Mouse (Mus musculus) forebrain, embryonic 11.5 days (tissue): ENCODE data around the gene Brinp3. TPM values are rescaled to one million over a fixed set of nuclear protein-coding genes. Genes with fewer than 3 reads are reported as not detected.

ENCODE experiments used
- ATAC-seq: fragments of 200-750 bp; cut with Nextera tagmentation; replicated peaks from 2 replicates; pipeline ENCODE4 v1.8.0; 2017; ENCODE audit warnings: moderate TSS enrichment; ENCODE audit not compliant: low FRiP score
- DNase-seq: peaks from one replicate; pipeline ENCODE4 v3.0.0-alpha.2; 2017; ENCODE audit warnings: low spot score
- H3K27ac ChIP-seq: fragments of 300-500 bp; sonication (generic); 2 replicates; pipeline ENCODE4 v1.5.1; 2014; ENCODE audit warnings: low read depth, low read length
- H3K27me3 ChIP-seq: fragments of 300-500 bp; sonication (generic); 2 replicates; pipeline ENCODE4 v1.6.1; 2014; ENCODE audit warnings: mild to moderate bottlenecking, low read length, mixed read lengths; ENCODE audit not compliant: control insufficient read depth, insufficient read depth
- H3K36me3 ChIP-seq: fragments of 300-500 bp; sonication (generic); 2 replicates; pipeline ENCODE4 v1.6.1; 2014; ENCODE audit warnings: mild to moderate bottlenecking, low read length, moderate library complexity, mixed read lengths; ENCODE audit not compliant: control insufficient read depth, insufficient read depth
- H3K4me1 ChIP-seq: fragments of 300-500 bp; sonication (generic); replicated peaks from 2 replicates; pipeline ENCODE4 v1.6.1; 2014; ENCODE audit warnings: low read length, mixed read lengths; ENCODE audit not compliant: control insufficient read depth, insufficient read depth
- H3K4me2 ChIP-seq: fragments of 300-500 bp; sonication (generic); 2 replicates; pipeline ENCODE4 v1.6.1; 2014; ENCODE audit warnings: low read depth, mild to moderate bottlenecking, low read length, moderate library complexity, mixed read lengths; ENCODE audit not compliant: severe bottlenecking
- H3K4me3 ChIP-seq: fragments of 300-500 bp; sonication (generic); 2 replicates; pipeline ENCODE4 v1.5.1; 2014; ENCODE audit warnings: low read depth, low read length
- H3K9ac ChIP-seq: fragments of 300-500 bp; sonication (generic); 2 replicates; pipeline ENCODE4 v1.6.1; 2014; ENCODE audit warnings: low read length
- H3K9me3 ChIP-seq: fragments of 300-500 bp; sonication (generic); 2 replicates; pipeline ENCODE4 v1.6.1; 2016; ENCODE audit warnings: low read length, mixed read lengths; ENCODE audit not compliant: control insufficient read depth
- WGBS: fragments of 180-500 bp; shearing (Covaris S2); extraction: QIAGEN DNeasy Blood & Tissue Kit; methylation state at CpG from one replicate; pipeline ENCODE4 v1.1.7; 2014; 5-methylcytosine and 5-hydroxymethylcytosine counted together
- polyA plus RNA-seq: library from polyadenylated mRNA; unstranded; fragments of >200 nt; fragmentation: Nextera tagmentation; extraction: Ambion mirVana; gene quantifications from 2 replicates; pipeline ENCODE4 v1.2.1, GENCODE M21; 2014

Gene Brinp3
- polyA plus RNA-seq, result 2.1 and 2.8 TPM in 2 replicates

GRCm38 (mm10) chr1:146494681-146495331 is at the start of gene Brinp3:
TSS of gene Brinp3 (plus strand) at chr1:146494760.
- ATAC-seq, result peak; percentile 21
- H3K27me3 ChIP-seq, result peaks cover 10% of the 10 kb centered on the region; the same call in 1 of the 2 replicates
- H3K9me3 ChIP-seq, result no peaks in the 10 kb centered on the region
- H3K9ac ChIP-seq, result peak within 1 kb of the TSS; percentile 53
- peak; percentile 50 for DNase-seq
- 1% methylated on average over 19 of the region's 19 CpGs for WGBS
- H3K27ac ChIP-seq, result no peak within 1 kb of the TSS
- H3K4me3 ChIP-seq, result peak within 1 kb of the TSS; percentile 33
- H3K4me2 ChIP-seq, result peak within 1 kb of the TSS; percentile 63
- H3K36me3 ChIP-seq, result no peaks in the 10 kb centered on the region
- no peaks in the 10 kb centered on the region for H3K4me1 ChIP-seq

GRCm38 (mm10) chr1:146494221-146494620 is 339 bp upstream of the Brinp3 start:
- Histone ChIP-seq H3K4me1 (no peaks in the 10 kb centered on the region), H3K4me2 (peak overlapping the region; percentile 63), H3K36me3 (no peaks in the 10 kb centered on the region), H3K4me3 (peak overlapping the region; percentile 33), H3K9me3 (no peaks in the 10 kb centered on the region), H3K9ac (peak overlapping the region; percentile 53; the same call in 1 of the 2 replicates), H3K27ac (no peak overlapping the region), H3K27me3 (peaks cover 10% of the 10 kb centered on the region; the same call in 1 of the 2 replicates)
- 10% methylated on average over 7 of the region's 7 CpGs for WGBS
- DNase-seq, result no peak
- ATAC-seq, result no peak

GRCm38 (mm10) chr1:146495386-146495785 is 826 bp downstream of the Brinp3 start:
- H3K4me1 ChIP-seq, result no peaks in the 10 kb centered on the region
- WGBS, result 7% methylated on average over 3 of the region's 3 CpGs
- no peak overlapping the region for H3K27ac ChIP-seq
- H3K4me3 ChIP-seq, result peak overlapping the region; percentile 33
- H3K9ac ChIP-seq, result peak overlapping the region; percentile 53
- ATAC-seq, result no peak
- H3K4me2 ChIP-seq, result peak overlapping the region; percentile 63
- no peak for DNase-seq
- H3K9me3 ChIP-seq, result no peaks in the 10 kb centered on the region
- no peaks in the 10 kb centered on the region for H3K36me3 ChIP-seq
- peaks cover 10% of the 10 kb centered on the region; the same call in 1 of the 2 replicates for H3K27me3 ChIP-seq

GRCm38 (mm10) chr1:146497381-146498081 is 3.0 kb downstream of the Brinp3 start:
- Histone ChIP-seq H3K4me1 (no peaks in the 10 kb centered on the region), H3K27me3 (peaks cover 10% of the 10 kb centered on the region; the same call in 1 of the 2 replicates), H3K36me3 (no peaks in the 10 kb centered on the region), H3K9ac (peak overlapping the region; percentile 57), H3K4me2 (peak overlapping the region; percentile 86), H3K27ac (no peak overlapping the region), H3K9me3 (no peaks in the 10 kb centered on the region), H3K4me3 (peak overlapping the region; percentile 45)
- peak; percentile 81 for ATAC-seq
- DNase-seq, result peak; percentile 73
- under 1% methylated on average over 28 of the region's 28 CpGs for WGBS

GRCm38 (mm10) chr1:146498085-146498779 is 3.7 kb downstream of the Brinp3 start:
- H3K4me3 ChIP-seq, result peak overlapping the region; percentile 45
- H3K27me3 ChIP-seq, result peaks cover 10% of the 10 kb centered on the region; the same call in 1 of the 2 replicates
- peak overlapping the region; percentile 57 for H3K9ac ChIP-seq
- no peaks in the 10 kb centered on the region for H3K9me3 ChIP-seq
- no peaks in the 10 kb centered on the region for H3K36me3 ChIP-seq
- H3K27ac ChIP-seq, result no peak overlapping the region
- 0% methylated on average over 16 of the region's 16 CpGs for WGBS
- H3K4me1 ChIP-seq, result no peaks in the 10 kb centered on the region
- peak; percentile 64 for DNase-seq
- ATAC-seq, result peak; percentile 43
- H3K4me2 ChIP-seq, result peak overlapping the region; percentile 86

- DNase-seq, result no peak
- Histone ChIP-seq H3K9ac (no peak overlapping the region), H3K4me2 (peak overlapping the region; percentile 86), H3K4me1 (no peaks in the 10 kb centered on the region), H3K27ac (no peak overlapping the region), H3K9me3 (no peaks in the 10 kb centered on the region), H3K4me3 (no peak overlapping the region), H3K36me3 (no peaks in the 10 kb centered on the region), H3K27me3 (peaks cover 10% of the 10 kb centered on the region; the same call in 1 of the 2 replicates)
- 0% methylated on average over 1 of the region's 1 CpGs for WGBS
- no peak for ATAC-seq
These were observed 4.2 kb downstream of the Brinp3 start for GRCm38 (mm10) chr1:146498780-146499114.

DNA sequence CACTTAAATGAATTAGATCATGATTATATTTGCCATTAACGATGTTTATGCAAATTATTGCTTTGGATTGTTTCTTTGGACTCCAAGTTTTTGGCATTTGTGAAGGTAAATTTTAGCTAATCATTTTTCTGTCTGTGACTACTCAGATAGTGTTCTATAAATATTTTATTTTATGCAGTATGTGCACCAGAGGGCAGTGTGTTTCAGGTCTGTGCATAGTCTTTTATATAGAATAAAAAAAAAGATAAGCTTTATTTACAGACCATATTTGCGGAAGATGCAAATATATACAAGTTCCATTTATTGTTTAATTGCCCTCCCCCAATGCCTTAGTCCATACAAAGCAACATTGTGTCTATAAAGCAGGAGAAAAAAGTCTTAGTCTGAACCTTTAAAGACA is 20.8 kb downstream of the Brinp3 start:
- no peak for DNase-seq
- no peak for ATAC-seq
- Histone ChIP-seq H3K27ac (no peak overlapping the region), H3K9me3 (no peaks in the 10 kb centered on the region), H3K4me2 (no peak overlapping the region), H3K4me3 (no peak overlapping the region), H3K4me1 (no peaks in the 10 kb centered on the region), H3K36me3 (no peaks in the 10 kb centered on the region), H3K27me3 (no peaks in the 10 kb centered on the region), H3K9ac (no peak overlapping the region)
- WGBS, result 83% methylated on average over 2 of the region's 2 CpGs

DNA sequence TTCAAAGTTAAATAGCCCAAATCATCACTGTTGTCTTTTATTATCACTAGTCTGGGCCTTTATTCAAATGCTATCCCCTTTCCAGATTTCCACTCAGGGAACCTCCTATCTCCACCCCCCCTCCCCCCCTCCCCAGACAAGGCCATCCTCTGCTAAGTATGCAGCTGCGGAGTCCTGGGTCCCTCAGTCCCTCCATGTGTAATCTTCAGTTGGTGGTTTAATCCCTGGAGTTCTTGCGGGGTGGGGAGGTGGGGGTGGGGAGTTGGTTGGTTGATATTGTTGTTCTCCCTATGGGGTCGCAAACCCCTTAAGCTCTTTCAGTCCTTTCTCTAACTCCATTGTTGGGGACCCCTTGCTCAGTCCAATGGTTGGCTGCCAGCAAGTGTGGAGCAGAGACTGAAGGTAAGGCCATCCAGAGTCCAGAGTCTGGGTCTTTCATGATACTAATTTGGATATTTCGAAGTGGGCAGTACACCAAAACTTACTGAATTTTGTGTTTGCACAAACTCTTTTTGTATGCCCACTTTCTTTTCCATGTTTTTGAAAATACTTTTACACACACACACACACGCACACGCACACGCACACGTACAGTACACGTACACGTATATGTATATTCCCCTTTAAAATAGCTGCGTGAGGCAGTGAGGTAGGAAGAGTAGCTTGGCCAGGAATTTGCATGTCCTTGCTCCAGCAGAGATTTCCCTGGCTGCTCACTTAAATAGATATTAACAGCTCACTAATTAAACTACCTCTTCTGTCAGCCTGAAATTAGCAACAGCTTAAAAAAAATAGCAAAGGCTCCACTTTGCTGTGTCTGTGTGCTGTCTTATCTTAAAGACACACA is 29.4 kb downstream of the Brinp3 start:
- Histone ChIP-seq H3K9me3 (no peaks in the 10 kb centered on the region), H3K36me3 (no peaks in the 10 kb centered on the region), H3K27me3 (no peaks in the 10 kb centered on the region), H3K27ac (no peak overlapping the region), H3K9ac (no peak overlapping the region), H3K4me3 (no peak overlapping the region), H3K4me2 (no peak overlapping the region), H3K4me1 (no peaks in the 10 kb centered on the region)
- ATAC-seq (peak; percentile 72), DNase-seq (no peak)
- WGBS, result 54% methylated on average over 11 of the region's 11 CpGs
